Mouse (Mus musculus) hindbrain, embryonic 12.5 days (tissue): ENCODE measurements at regions not wholly inside any gene's neighbourhood (a gene's known extent, or its start where the extent isn't known, plus 50 kb on each side); places are given as distances from the start of the nearest gene placed in this dataset.

Experiments
- ATAC-seq: fragments of 200-750 bp; cut with Nextera tagmentation; 2 replicates; pipeline ENCODE4 v1.8.0; 2017; ENCODE audit warnings: moderate TSS enrichment; ENCODE audit not compliant: low FRiP score
- H3K27ac ChIP-seq: fragments of 300-500 bp; sonication (generic); 2 replicates; pipeline ENCODE4 v1.5.1; 2016; ENCODE audit warnings: mild to moderate bottlenecking
- H3K27me3 ChIP-seq: fragments of 300-500 bp; sonication (generic); 2 replicates; pipeline ENCODE4 v1.6.1; 2016; ENCODE audit warnings: mild to moderate bottlenecking
- H3K36me3 ChIP-seq: fragments of 300-500 bp; sonication (generic); 2 replicates; pipeline ENCODE4 v1.6.1; 2016; ENCODE audit warnings: mild to moderate bottlenecking
- H3K4me1 ChIP-seq: fragments of 300-500 bp; sonication (generic); 2 replicates; pipeline ENCODE4 v1.6.1; 2016
- H3K4me2 ChIP-seq: fragments of 300-500 bp; sonication (generic); replicated peaks from 2 replicates; pipeline ENCODE4 v1.6.1; 2016; ENCODE audit warnings: mild to moderate bottlenecking
- H3K4me3 ChIP-seq: fragments of 300-500 bp; sonication (generic); 2 replicates; pipeline ENCODE4 v1.5.1; 2016; ENCODE audit warnings: mild to moderate bottlenecking
- H3K9ac ChIP-seq: fragments of 300-500 bp; sonication (generic); 2 replicates; pipeline ENCODE4 v1.6.1; 2016; ENCODE audit warnings: mild to moderate bottlenecking, moderate library complexity
- H3K9me3 ChIP-seq: fragments of 300-500 bp; sonication (generic); replicated peaks from 2 replicates; pipeline ENCODE4 v1.6.1; 2016; ENCODE audit warnings: mild to moderate bottlenecking
- WGBS: fragments of 180-500 bp; shearing (Covaris S2); methylation state at CpG from one replicate; pipeline ENCODE4 v1.1.7; 2016; 5-methylcytosine and 5-hydroxymethylcytosine counted together

DNA sequence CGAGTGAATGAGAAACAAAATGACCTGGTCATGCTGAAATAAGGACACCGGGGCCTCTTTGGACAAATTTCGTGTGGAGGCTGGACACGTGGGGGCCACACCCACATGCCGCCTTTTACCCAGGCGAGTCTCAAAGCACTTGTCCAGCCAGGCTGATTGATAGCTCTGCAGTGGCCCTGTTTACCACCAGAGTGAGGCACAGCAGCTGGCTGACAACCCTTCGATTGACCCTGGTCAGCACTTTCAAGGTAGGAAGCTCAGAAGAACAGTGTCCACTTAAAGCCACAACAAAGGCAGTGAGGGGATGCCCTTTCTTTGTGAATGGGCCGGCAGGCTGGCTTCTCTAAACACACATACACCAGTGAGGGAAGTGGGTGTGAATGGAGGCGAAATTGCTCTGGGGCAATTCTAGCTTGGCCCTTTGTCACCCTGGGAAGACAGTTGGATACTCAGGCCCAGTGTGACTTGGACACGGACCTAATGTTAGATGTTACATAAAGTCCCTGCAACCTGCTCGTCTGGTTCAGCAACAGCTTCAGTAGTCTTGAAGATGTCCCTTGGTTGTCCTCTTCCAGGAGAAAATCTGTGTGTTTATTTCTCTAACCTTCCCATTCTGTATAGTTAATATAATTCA lies 219.6 kb upstream of the Jarid2 start:
- 13% methylated on average over 11 of the region's 11 CpGs for WGBS
- no peaks in the 10 kb centered on the region for H3K36me3 ChIP-seq
- no peak overlapping the region for H3K4me2 ChIP-seq
- no peak overlapping the region for H3K27ac ChIP-seq
- ATAC-seq, result no peak
- H3K4me1 ChIP-seq, result peaks cover 12% of the 10 kb centered on the region
- no peaks in the 10 kb centered on the region for H3K9me3 ChIP-seq
- H3K27me3 ChIP-seq, result peaks cover 16% of the 10 kb centered on the region
- H3K4me3 ChIP-seq, result no peak overlapping the region
- no peak overlapping the region for H3K9ac ChIP-seq

DNA sequence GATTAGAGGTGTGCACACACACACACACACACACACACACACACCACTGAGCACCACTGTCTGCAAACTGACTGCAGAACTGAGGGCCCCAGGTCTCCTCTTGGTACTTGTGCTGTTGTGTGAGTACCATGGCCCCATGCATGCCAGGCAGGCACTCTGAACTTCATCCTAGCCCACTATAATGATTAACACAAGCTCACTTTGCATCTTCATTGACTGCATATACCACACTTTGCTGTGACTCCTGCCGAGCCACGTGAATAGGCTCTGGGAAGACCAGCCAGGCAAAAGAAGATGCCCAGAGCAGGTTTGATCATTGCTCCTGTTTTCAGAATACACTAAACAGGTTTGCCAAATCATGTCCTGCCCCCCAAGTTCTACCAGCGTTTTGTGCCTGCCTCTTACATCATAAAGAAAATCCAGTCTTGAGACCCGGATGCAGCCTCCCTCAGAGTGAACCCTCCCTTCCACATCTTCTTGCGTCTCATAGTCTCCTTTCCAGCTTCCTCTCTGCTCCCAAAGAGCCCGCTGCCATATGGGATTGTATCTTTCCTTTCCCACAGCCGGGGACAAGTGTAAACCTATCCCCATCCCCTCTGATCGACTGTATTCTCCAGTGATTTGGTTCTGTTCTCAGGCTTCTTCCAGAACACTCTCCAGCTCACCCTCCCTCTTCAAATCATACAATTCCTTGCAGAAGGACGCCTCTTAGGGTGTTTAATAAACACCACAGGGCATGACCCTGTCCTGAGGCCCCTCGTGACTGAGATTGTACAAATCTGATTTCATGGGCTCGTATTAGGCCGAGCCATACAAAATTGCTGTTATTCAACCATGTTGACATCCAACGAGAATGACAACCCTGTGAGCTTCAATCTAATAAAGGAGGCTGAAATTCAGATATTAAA lies 215.6 kb upstream of the Jarid2 start:
- ATAC-seq, result no peak
- peaks cover 11% of the 10 kb centered on the region; the same call in 1 of the 2 replicates for H3K27me3 ChIP-seq
- WGBS, result 48% methylated on average over 13 of the region's 13 CpGs

DNA sequence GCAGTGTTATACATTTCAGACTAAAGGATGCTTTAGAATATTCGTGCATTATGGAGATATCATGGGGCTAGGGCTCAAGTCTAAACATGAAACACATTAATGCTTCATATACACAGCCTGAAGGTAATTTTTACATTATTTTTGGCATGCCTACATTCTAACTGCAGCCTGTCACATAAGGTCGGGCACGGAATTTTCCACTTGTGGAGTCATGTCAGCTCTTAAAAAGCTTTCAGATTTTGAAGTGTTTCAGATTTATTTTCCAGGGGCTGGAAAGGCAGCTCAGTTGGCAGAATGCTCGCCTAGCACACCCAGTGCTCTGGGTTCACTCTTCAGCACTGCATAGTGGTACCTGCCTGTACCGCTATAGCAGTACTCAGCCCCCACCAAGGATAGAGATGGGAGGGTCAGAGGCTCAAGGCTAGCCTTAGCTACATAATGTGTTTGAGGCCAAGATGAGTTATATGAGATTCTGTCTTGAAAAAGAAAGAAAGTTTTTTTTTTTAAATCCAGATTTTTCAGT lies 214.6 kb upstream of the Jarid2 start:
- no peak overlapping the region for H3K4me2 ChIP-seq
- ATAC-seq, result no peak
- H3K9me3 ChIP-seq, result no peaks in the 10 kb centered on the region
- no peak overlapping the region for H3K27ac ChIP-seq
- H3K4me1 ChIP-seq, result peaks cover 9% of the 10 kb centered on the region
- H3K36me3 ChIP-seq, result no peaks in the 10 kb centered on the region
- H3K4me3 ChIP-seq, result no peak overlapping the region
- 82% methylated on average over 5 of the region's 5 CpGs for WGBS
- H3K27me3 ChIP-seq, result peaks cover 11% of the 10 kb centered on the region; the same call in 1 of the 2 replicates
- no peak overlapping the region for H3K9ac ChIP-seq

More for the DNA sequence above, 215.6 kb upstream of the Jarid2 start:
- Histone ChIP-seq H3K9me3 (no peaks in the 10 kb centered on the region), H3K27ac (peak overlapping the region; percentile 23; the same call in 1 of the 2 replicates), H3K4me3 (no peak overlapping the region), H3K9ac (no peak overlapping the region), H3K4me2 (no peak overlapping the region), H3K36me3 (no peaks in the 10 kb centered on the region), H3K4me1 (peaks cover 12% of the 10 kb centered on the region)

DNA sequence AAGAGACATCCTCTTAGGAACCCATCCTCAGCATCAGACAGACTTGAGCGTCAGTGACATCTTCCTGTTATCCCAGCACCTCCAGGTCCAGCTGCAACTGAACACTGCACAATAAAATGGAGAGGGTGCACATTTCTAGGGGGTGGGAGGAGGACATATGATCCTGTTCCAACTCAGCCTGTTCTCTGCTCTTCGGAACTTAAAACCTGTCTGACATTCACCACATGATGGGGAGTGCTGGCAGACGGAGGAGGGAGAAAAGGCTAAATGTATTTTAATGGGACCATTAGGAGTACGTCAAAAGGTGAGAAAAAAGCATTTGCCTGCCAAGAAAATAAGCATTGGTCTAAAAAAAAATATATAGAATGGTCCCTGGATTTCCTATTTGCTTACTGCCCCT lies 212.4 kb upstream of the Jarid2 start:
- Histone ChIP-seq H3K9ac (no peak overlapping the region), H3K4me1 (peaks cover 8% of the 10 kb centered on the region), H3K4me2 (no peak overlapping the region), H3K4me3 (no peak overlapping the region), H3K36me3 (no peaks in the 10 kb centered on the region), H3K9me3 (no peaks in the 10 kb centered on the region), H3K27ac (no peak overlapping the region), H3K27me3 (peaks cover 4% of the 10 kb centered on the region; the same call in 1 of the 2 replicates)
- WGBS, result 66% methylated on average over 4 of the region's 4 CpGs
- no peak for ATAC-seq

DNA sequence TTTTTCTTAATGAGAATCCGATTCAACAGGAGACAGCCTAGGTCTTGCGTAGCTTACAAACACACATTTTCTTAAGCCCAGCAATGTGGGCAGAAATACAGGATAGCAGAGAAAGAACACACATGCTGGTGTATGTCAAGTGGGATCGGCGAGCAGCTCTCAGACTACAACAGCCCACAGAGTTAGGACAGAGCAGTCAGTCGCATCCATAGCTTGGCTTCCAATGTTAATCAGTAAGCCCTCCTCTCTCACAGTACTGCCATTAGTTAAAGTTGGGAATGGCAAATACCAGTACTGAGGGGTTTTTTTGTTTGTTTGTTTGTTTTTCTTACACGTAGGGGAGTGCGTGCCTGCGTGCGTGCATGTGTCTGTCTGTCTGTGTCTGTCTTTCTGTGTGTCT lies 212.0 kb upstream of the Jarid2 start:
- H3K4me3 ChIP-seq, result no peak overlapping the region
- ATAC-seq, result no peak
- H3K27me3 ChIP-seq, result no peaks in the 10 kb centered on the region
- no peaks in the 10 kb centered on the region for H3K36me3 ChIP-seq
- H3K27ac ChIP-seq, result no peak overlapping the region
- no peak overlapping the region for H3K4me2 ChIP-seq
- no peak overlapping the region for H3K9ac ChIP-seq
- no peaks in the 10 kb centered on the region for H3K9me3 ChIP-seq
- WGBS, result 81% methylated on average over 9 of the region's 9 CpGs
- peaks cover 8% of the 10 kb centered on the region for H3K4me1 ChIP-seq

DNA sequence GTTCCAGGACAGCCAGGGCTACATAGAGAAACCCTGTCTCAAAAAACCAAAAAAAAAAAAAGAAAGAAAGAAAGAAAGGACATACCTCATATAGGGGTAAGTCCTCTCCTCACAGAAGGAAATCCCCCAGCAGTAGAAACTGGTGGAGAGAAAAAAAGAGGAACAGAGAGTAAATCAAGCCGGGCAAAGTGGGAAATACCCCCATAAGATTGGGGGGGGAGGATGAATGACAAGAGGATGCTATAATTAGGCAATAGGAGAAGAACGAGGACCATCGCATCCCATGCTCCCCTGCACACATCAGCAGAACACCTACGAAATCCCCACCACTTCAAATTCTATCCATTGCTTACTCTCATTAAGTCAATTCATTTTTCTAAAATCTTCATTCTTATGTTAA lies 211.1 kb upstream of the Jarid2 start:
- no peak overlapping the region for H3K9ac ChIP-seq
- peaks cover 8% of the 10 kb centered on the region for H3K4me1 ChIP-seq
- H3K27me3 ChIP-seq, result no peaks in the 10 kb centered on the region
- H3K4me2 ChIP-seq, result no peak overlapping the region
- H3K4me3 ChIP-seq, result no peak overlapping the region
- WGBS, result 86% methylated on average over 4 of the region's 4 CpGs
- H3K36me3 ChIP-seq, result no peaks in the 10 kb centered on the region
- ATAC-seq, result no peak
- H3K9me3 ChIP-seq, result no peaks in the 10 kb centered on the region
- no peak overlapping the region for H3K27ac ChIP-seq

DNA sequence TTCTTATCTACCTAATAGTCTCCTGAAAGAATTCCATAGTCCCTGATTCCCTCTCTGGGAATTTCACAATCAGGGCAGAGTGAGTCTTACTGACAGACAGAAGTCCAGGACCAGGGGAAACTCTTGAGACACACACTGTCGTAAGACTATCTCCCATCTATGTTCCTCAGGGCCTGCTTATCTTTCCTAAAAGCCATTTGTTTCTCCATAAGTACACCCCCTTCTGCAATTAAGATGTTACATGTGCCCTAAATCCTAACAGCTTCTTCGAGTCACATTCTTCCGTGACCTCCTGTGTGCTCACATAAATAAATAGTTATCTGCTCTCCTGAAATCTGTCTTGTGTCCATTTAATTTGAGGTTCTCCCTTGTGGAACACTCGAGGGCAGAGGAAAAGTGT lies 205.8 kb upstream of the Jarid2 start:
- Histone ChIP-seq H3K4me3 (no peak overlapping the region), H3K27me3 (no peaks in the 10 kb centered on the region), H3K9me3 (no peaks in the 10 kb centered on the region), H3K9ac (no peak overlapping the region), H3K4me2 (no peak overlapping the region), H3K27ac (no peak overlapping the region), H3K36me3 (no peaks in the 10 kb centered on the region), H3K4me1 (no peaks in the 10 kb centered on the region)
- WGBS, result 80% methylated on average over 4 of the region's 4 CpGs
- no peak for ATAC-seq

DNA sequence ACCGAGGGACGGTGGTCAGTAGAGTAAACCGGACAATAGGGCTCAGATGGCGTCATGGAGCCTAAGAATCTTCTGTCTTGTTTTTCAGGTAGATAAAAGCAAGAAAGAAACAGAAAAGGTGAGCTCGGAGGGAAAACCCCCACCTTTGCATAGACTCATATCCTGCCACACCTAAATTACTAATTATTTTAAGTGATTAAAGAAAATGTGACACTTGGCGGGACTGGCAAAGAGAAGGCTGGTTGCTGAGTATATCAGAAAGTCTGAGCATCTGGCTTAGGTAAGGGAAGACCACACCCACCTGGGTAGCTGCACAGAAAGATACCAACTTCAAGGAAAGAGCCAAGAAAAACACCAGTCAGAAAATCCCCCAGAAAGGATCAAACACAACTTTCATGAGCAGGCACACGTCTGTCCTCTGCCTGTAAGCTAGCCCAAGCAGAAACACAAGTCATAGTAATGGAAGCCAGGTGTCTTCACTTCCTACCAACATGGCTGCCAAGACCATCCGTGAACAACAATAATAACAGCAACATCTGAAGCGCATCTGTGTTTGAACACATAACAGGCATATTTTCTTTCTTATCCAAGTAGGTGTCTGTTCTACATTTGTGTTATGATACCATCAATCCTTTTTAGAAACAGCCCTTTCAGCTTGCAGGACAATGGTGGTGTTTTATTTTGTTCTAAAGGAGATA lies 198.3 kb upstream of the Jarid2 start:
- no peaks in the 10 kb centered on the region for H3K9me3 ChIP-seq
- no peak for ATAC-seq
- 90% methylated on average over 9 of the region's 9 CpGs for WGBS

DNA sequence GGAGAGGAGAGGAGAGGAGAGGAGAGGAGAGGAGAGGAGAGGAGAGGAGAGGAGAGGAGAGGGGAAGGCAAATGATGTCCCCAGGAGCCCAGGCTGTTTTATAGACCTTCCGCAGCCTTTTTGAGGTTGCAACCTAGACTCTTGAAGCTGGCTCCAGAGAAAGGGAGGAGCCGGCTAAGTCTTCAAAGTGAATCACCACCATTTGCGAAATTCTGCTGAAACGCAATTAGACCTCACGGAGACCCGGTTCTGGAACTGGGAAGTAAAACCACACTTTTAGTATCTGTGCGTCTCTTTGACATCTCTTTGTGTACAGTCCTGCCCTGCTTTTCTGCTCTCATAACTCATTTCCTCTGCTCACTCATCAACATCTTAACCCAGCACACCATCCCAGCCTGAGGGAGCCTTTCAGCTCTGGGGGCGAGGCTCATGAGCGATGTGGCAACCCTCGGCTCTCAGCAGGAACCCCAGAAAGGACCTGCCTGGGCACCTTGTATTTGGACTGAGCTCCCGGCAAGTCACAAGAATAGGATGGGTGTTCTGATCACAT lies 196.6 kb upstream of the Jarid2 start:
- Histone ChIP-seq H3K9ac (no peak overlapping the region), H3K9me3 (no peaks in the 10 kb centered on the region), H3K4me1 (no peaks in the 10 kb centered on the region), H3K27me3 (no peaks in the 10 kb centered on the region), H3K4me3 (no peak overlapping the region), H3K36me3 (no peaks in the 10 kb centered on the region), H3K4me2 (no peak overlapping the region), H3K27ac (no peak overlapping the region)
- 90% methylated on average over 10 of the region's 11 CpGs for WGBS
- no peak for ATAC-seq

More for the DNA sequence above, 198.3 kb upstream of the Jarid2 start:
- H3K9ac ChIP-seq, result no peak overlapping the region
- H3K36me3 ChIP-seq, result no peaks in the 10 kb centered on the region
- H3K27ac ChIP-seq, result no peak overlapping the region
- H3K4me1 ChIP-seq, result no peaks in the 10 kb centered on the region
- H3K4me3 ChIP-seq, result no peak overlapping the region
- no peak overlapping the region for H3K4me2 ChIP-seq
- H3K27me3 ChIP-seq, result no peaks in the 10 kb centered on the region

DNA sequence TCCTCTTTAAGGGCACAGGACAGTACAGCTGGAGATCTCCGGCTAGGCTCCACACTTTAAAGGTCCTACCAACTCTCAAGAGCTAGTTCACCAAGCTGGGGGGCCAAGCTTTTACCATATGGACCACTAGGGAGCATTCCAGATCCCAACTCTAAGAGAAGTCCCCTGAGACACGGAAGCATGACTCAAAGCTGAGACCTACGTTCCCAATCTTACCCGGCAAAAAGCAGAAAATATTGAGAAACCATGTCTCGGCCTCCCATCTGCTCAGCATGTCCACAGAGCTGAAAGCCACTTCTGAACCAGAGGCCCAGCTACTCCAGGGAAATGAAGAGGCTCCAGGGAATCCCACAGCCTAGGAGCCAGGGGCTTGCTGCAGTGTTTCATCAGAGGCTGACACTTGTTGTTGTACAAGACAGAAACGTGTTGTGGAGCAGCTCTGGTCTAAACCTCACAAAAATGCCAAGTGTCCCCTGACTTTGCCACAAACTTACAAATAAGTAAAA lies 194.6 kb upstream of the Jarid2 start:
- Histone ChIP-seq H3K4me1 (no peaks in the 10 kb centered on the region), H3K36me3 (no peaks in the 10 kb centered on the region), H3K4me2 (no peak overlapping the region), H3K9ac (no peak overlapping the region), H3K27ac (no peak overlapping the region), H3K27me3 (no peaks in the 10 kb centered on the region), H3K4me3 (no peak overlapping the region), H3K9me3 (no peaks in the 10 kb centered on the region)
- 90% methylated on average over 6 of the region's 6 CpGs for WGBS
- no peak for ATAC-seq

DNA sequence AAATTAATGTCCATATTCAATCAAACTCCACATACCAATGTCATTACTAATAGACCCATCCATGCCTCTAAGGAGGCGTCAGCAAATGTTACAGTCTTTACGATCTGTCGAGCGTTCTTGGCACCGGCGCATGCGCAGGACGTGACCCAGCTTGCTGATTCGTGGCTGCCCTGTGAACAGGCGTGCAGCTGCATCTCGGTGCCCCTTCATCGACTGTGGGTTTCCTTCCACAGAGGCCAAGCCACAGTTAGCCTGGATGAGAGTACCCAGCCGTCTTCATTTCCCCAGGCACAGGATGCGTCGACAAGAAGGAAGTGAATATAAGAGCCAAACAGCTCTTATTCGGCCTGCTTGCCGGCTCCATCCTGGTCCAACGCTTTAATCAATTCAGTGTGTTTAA lies 193.8 kb upstream of the Jarid2 start:
- Histone ChIP-seq H3K4me2 (no peak overlapping the region), H3K4me3 (no peak overlapping the region), H3K36me3 (no peaks in the 10 kb centered on the region), H3K27me3 (no peaks in the 10 kb centered on the region), H3K9me3 (no peaks in the 10 kb centered on the region), H3K27ac (no peak overlapping the region), H3K4me1 (no peaks in the 10 kb centered on the region), H3K9ac (no peak overlapping the region)
- WGBS, result 82% methylated on average over 18 of the region's 18 CpGs
- ATAC-seq, result no peak

DNA sequence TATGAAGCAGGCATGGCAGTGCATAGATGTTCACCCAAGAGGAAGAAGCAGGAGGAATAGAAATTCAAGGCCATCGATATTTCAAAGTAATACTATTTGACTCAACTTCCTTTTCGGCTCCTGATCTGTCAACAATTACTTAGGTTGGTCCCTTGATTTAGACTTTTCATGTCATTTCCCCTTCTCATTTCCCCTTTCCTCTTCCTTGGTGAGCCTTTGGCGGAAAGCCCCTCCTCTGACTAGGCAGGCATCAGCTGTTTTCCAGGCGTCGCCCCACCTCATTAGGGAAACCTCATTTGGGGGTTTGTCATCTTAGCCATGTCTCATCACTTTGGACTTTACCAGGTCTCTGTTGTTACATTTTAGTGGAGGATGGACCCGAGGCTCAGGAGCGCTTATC lies 191.0 kb upstream of the Jarid2 start:
- Histone ChIP-seq H3K9me3 (no peaks in the 10 kb centered on the region), H3K4me3 (no peak overlapping the region), H3K27me3 (no peaks in the 10 kb centered on the region), H3K36me3 (no peaks in the 10 kb centered on the region), H3K4me2 (no peak overlapping the region), H3K9ac (no peak overlapping the region), H3K4me1 (no peaks in the 10 kb centered on the region), H3K27ac (no peak overlapping the region)
- no peak for ATAC-seq
- 94% methylated on average over 7 of the region's 7 CpGs for WGBS
